Mouse (Mus musculus) right cerebral cortex, postnatal 14 days (tissue): ENCODE results near the gene Tmcc3.

Experiments used
- DNase-seq: peaks from one replicate; pipeline ENCODE4 v3.0.0; 2022

Tmcc3 gene

GRCm38 (mm10) chr10:94426000-94426920 lies 114.5 kb downstream of the Tmcc3 start:
- DNase-seq: peak; percentile 58

- no peak for DNase-seq
These were observed 115.1 kb downstream of the Tmcc3 start for GRCm38 (mm10) chr10:94426921-94427270.

GRCm38 (mm10) chr10:94428186-94428942 lies 116.6 kb downstream of the Tmcc3 start:
- DNase-seq: no peak

GRCm38 (mm10) chr10:94430566-94430965 lies 118.8 kb downstream of the Tmcc3 start:
- DNase-seq: no peak

GRCm38 (mm10) chr10:94432933-94433332 lies 121.2 kb downstream of the Tmcc3 start:
- DNase-seq: no peak

GRCm38 (mm10) chr10:94433901-94434300 lies 122.2 kb downstream of the Tmcc3 start:
- no peak for DNase-seq

- no peak for DNase-seq
These were observed 131.0 kb downstream of the Tmcc3 start for GRCm38 (mm10) chr10:94442725-94443124.

GRCm38 (mm10) chr10:94443453-94443852 lies 131.7 kb downstream of the Tmcc3 start:
- DNase-seq: no peak

- DNase-seq: no peak
These were observed 133.4 kb downstream of the Tmcc3 start for GRCm38 (mm10) chr10:94445192-94445591.

GRCm38 (mm10) chr10:94446379-94447008 lies 134.7 kb downstream of the Tmcc3 start:
- no peak for DNase-seq

GRCm38 (mm10) chr10:94449676-94450075 lies 137.9 kb downstream of the Tmcc3 start:
- no peak for DNase-seq

GRCm38 (mm10) chr10:94450781-94451180 lies 139.0 kb downstream of the Tmcc3 start:
- no peak for DNase-seq

- no peak for DNase-seq
These were observed 145.7 kb downstream of the Tmcc3 start for GRCm38 (mm10) chr10:94457454-94457853.

- DNase-seq: no peak
These were observed 146.9 kb downstream of the Tmcc3 start for GRCm38 (mm10) chr10:94458690-94459089.

GRCm38 (mm10) chr10:94461378-94461777 lies 149.6 kb downstream of the Tmcc3 start:
- peak; percentile 16 for DNase-seq

- no peak for DNase-seq
These were observed 150.1 kb downstream of the Tmcc3 start for GRCm38 (mm10) chr10:94461871-94462270.

GRCm38 (mm10) chr10:94462386-94463064 lies 150.8 kb downstream of the Tmcc3 start:
- DNase-seq: no peak

- no peak for DNase-seq
These were observed 151.7 kb downstream of the Tmcc3 start for GRCm38 (mm10) chr10:94463410-94463809.

GRCm38 (mm10) chr10:94465646-94466045 lies 153.9 kb downstream of the Tmcc3 start:
- DNase-seq: no peak

- no peak for DNase-seq
These were observed 154.6 kb downstream of the Tmcc3 start for GRCm38 (mm10) chr10:94466313-94466712.

- no peak for DNase-seq
These were observed 159.7 kb downstream of the Tmcc3 start for GRCm38 (mm10) chr10:94471487-94471886.

- DNase-seq: no peak
These were observed 161.8 kb downstream of the Tmcc3 start for GRCm38 (mm10) chr10:94473501-94473900.

GRCm38 (mm10) chr10:94474185-94474584 lies 162.4 kb downstream of the Tmcc3 start:
- DNase-seq: no peak
